15 mouse cellular contexts compared by ENCODE assay signal in genomic region chr14:121776749-121777148, GRCm38 (mm10). TPM values are rescaled to one million over a fixed set of nuclear protein-coding genes. Genes with fewer than 3 reads are reported as not detected.
DNase-seq lines count a peak whose midpoint lies in the region; ATAC-seq and TF ChIP-seq lines count a peak whose summit lies in the region.
"Had no signal": no experiment of that assay in that cellular context is flagged by ENCODE, and none has a peak within 500 bp of the region (broad histone marks: within the 10 kb centered on the region; RNA-seq: fewer than 3 reads in every experiment).

No protein-coding gene starts in this region.

- H3K9me3 ChIP-seq in stomach, postnatal 0 days (ENCODE audit: control insufficient read depth, low read length) = no peaks in the 10 kb centered on the region
- H3K9me3 ChIP-seq: embryonic facial prominence, embryonic 12.5 days; forebrain, embryonic 12.5 days; midbrain, embryonic 12.5 days; neural tube, embryonic 12.5 days had no signal

- H3K27ac ChIP-seq in kidney, adult 2 months (ENCODE audit: insufficient read depth, low read depth, low read length) = no peak overlapping the region
- no peak overlapping the region for H3K27ac ChIP-seq in thymus, adult 2 months (ENCODE audit: control insufficient read depth, insufficient read depth, low read length)
- H3K27ac ChIP-seq in stomach, postnatal 0 days (replicated peaks) = no peak overlapping the region
- H3K27ac ChIP-seq: embryonic facial prominence, embryonic 12.5 days; forebrain, embryonic 12.5 days; midbrain, embryonic 12.5 days; neural tube, embryonic 12.5 days had no signal

- TF ChIP-seq CTCF in kidney, adult 2 months (conservative IDR thresholded peaks at IDR 0.05; ENCODE audit: insufficient read depth, insufficient read length, low read depth, low read length) = peak; percentile 46
- TF ChIP-seq CTCF in thymus, adult 2 months (IDR thresholded peaks at IDR 0.05; ENCODE audit: borderline replicate concordance, control insufficient read depth, extremely low read depth, insufficient read depth, low read length, poor library complexity) = no peak
- TF ChIP-seq CTCF in stomach, postnatal 0 days (IDR thresholded peaks at IDR 0.05; ENCODE audit: low read depth) = peak; percentile 60

- no peak for TF ChIP-seq EP300 in stomach, postnatal 0 days (optimal IDR thresholded peaks at IDR 0.05)

- no peak overlapping the region for H3K9ac ChIP-seq in stomach, postnatal 0 days (ENCODE audit: low read length)
- H3K9ac ChIP-seq: embryonic facial prominence, embryonic 12.5 days; forebrain, embryonic 12.5 days; midbrain, embryonic 12.5 days; neural tube, embryonic 12.5 days had no signal

- no peak for DNase-seq in kidney, adult 2 months
- DNase-seq in kidney, adult 8-10 months = no peak
- peak; percentile 6 for DNase-seq in thymus, adult 2 months
- no peak for DNase-seq in thymus, adult 18-20 months
- peak; percentile 49 for DNase-seq in R1 (ENCODE audit: low read depth, low spot score)
- DNase-seq in stomach, postnatal 0 days (ENCODE audit: low spot score) = no peak
- no peak for DNase-seq in c-Kit-positive CD71-positive TER-119-positive erythroid progenitor cells, embryonic 14.5 days (ENCODE audit: low spot score)
- DNase-seq: adrenal gland, postnatal 14 days; cerebellum, adult 9-11 months; gastrocnemius, postnatal 25 days had no signal

- TF ChIP-seq POLR2A in kidney, adult 2 months (IDR thresholded peaks at IDR 0.05; ENCODE audit: low read depth, low read length) = no peak
- no peak for TF ChIP-seq POLR2A in thymus, adult 2 months (IDR thresholded peaks at IDR 0.05; ENCODE audit: control insufficient read depth, extremely low read depth, insufficient read depth, low read length, poor library complexity)

- no peak overlapping the region for H3K4me3 ChIP-seq in kidney, adult 2 months (ENCODE audit: insufficient read depth, low read depth, low read length)
- no peak overlapping the region for H3K4me3 ChIP-seq in thymus, adult 2 months (ENCODE audit: control insufficient read depth, insufficient read depth, low read length)
- H3K4me3 ChIP-seq in stomach, postnatal 0 days (ENCODE audit: low read depth, low read length) = no peak overlapping the region
- H3K4me3 ChIP-seq: embryonic facial prominence, embryonic 12.5 days; forebrain, embryonic 12.5 days; midbrain, embryonic 12.5 days; neural tube, embryonic 12.5 days had no signal

- H3K36me3 ChIP-seq in kidney, adult 2 months (ENCODE audit: control insufficient read depth, insufficient read depth, low read length) = no peaks in the 10 kb centered on the region
- no peaks in the 10 kb centered on the region for H3K36me3 ChIP-seq in thymus, adult 2 months (ENCODE audit: control insufficient read depth, insufficient read depth, low read length)
- H3K36me3 ChIP-seq in stomach, postnatal 0 days (ENCODE audit: control insufficient read depth, insufficient read depth, low read length) = no peaks in the 10 kb centered on the region; the same call in 1 of the 2 replicates
- H3K36me3 ChIP-seq: embryonic facial prominence, embryonic 12.5 days; forebrain, embryonic 12.5 days; midbrain, embryonic 12.5 days; neural tube, embryonic 12.5 days had no signal

- peaks cover 9% of the 10 kb centered on the region; the same call in 1 of the 2 replicates for H3K4me1 ChIP-seq in kidney, adult 2 months (ENCODE audit: control insufficient read depth, insufficient read depth, low read length)
- no peaks in the 10 kb centered on the region for H3K4me1 ChIP-seq in thymus, adult 2 months (replicated peaks; ENCODE audit: control insufficient read depth, insufficient read depth, low read length)
- peaks cover 9% of the 10 kb centered on the region for H3K4me1 ChIP-seq in stomach, postnatal 0 days (replicated peaks; ENCODE audit: control insufficient read depth, insufficient read depth)
- H3K4me1 ChIP-seq: forebrain, embryonic 12.5 days; midbrain, embryonic 12.5 days had no signal

- H3K27me3 ChIP-seq in kidney, adult 2 months (replicated peaks; ENCODE audit: control insufficient read depth, insufficient read depth, low read length) = no peaks in the 10 kb centered on the region
- H3K27me3 ChIP-seq in thymus, adult 2 months (ENCODE audit: control insufficient read depth, insufficient read depth, low read length) = no peaks in the 10 kb centered on the region
- H3K27me3 ChIP-seq in stomach, postnatal 0 days (ENCODE audit: control insufficient read depth, insufficient read depth, low read length) = no peaks in the 10 kb centered on the region
- H3K27me3 ChIP-seq: embryonic facial prominence, embryonic 12.5 days; forebrain, embryonic 12.5 days; midbrain, embryonic 12.5 days; neural tube, embryonic 12.5 days had no signal

- no peak for ATAC-seq in stomach, postnatal 0 days (ENCODE audit: low FRiP score, low TSS enrichment)
- ATAC-seq: hindbrain, embryonic 16.5 days had no signal

- WGBS in kidney, adult 2 months = 91% methylated on average over 4 of the region's 4 CpGs
- WGBS in thymus, adult 2 months = 93% methylated on average over 4 of the region's 4 CpGs
- 89% methylated on average over 4 of the region's 4 CpGs for WGBS in stomach, postnatal 0 days

- H3K4me2 ChIP-seq in stomach, postnatal 0 days (replicated peaks; ENCODE audit: low read depth) = no peak overlapping the region
- H3K4me2 ChIP-seq: embryonic facial prominence, embryonic 12.5 days; forebrain, embryonic 12.5 days; midbrain, embryonic 12.5 days; neural tube, embryonic 12.5 days had no signal

RNA-seq across cellular contexts. Expression of gene Dock9, which starts 20.9 kb away (rescaled TPM):
- polyA plus RNA-seq in kidney, adult 2 months (2012; rRNA removed) = 41.9 and 50.7 TPM in 2 replicates
- polyA plus RNA-seq in thymus, adult 2 months (2012; rRNA removed) = 12.9 and 13.2 TPM in 2 replicates
- polyA plus RNA-seq in stomach, postnatal 0 days (2015; fragmentation: Nextera tagmentation; extraction: Ambion mirVana) = 6.4 and 7.3 TPM in 2 replicates

Comparison
In these comparisons a context has a peak if more than half of its experiments do, and no peak if none do; other contexts are left out.
1. DNase-seq: peak in thymus, adult 2 months (single experiment) and R1 (single experiment); none in kidney, adult 2 months (single experiment), kidney, adult 8-10 months (0 of 2), thymus, adult 18-20 months (0 of 2), stomach, postnatal 0 days (single experiment) and c-Kit-positive CD71-positive TER-119-positive erythroid progenitor cells, embryonic 14.5 days (single experiment).